Mouse (Mus musculus) hindlimb bud, embryonic 11.5 days (tissue): ENCODE data around the gene Slit3.

Experiments used
- DNase-seq: peaks from one replicate; pipeline ENCODE4 v3.0.0-alpha.2; 2012; ENCODE audit warnings: low read depth, low spot score; ENCODE audit errors: extremely low spot score

The Slit3 gene

DNA sequence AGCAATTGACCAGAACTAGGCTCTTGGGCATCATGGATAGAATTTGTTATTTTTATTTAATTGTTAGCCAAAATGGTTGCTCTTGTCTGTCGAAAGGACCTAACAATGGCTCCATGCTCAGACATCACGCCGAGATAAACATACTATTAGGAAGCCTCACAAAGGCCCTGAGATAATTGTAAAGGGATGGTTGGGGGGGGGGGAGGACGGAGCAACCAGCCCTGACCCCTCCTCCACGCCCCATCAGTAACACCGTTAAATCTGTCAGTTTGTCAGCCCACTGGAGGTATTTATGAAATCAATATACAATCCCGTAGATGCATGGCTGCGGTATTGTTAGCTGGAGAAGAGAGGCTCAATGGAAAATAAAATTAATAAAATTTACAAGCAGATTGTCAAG lies 383.9 kb downstream of the Slit3 start:
- DNase-seq: no peak

DNA sequence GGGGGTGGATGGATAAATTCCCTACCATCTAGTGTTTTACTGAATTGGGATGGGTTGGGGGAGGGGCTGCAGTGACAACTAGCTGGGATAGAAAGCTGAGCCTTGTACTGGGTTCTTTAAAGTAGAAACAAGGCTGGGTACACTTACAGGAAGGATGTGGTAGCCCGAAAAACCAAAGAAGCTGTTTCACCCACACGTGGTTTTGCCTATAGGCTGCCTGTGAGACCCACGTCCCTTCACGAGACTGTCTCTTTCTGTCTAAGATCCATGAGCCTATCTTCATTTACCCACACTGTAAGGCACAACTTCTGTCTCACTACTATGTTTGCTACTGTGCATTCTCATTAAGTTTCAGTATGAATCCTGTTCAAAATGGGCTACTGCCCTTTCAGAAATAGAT lies 384.3 kb downstream of the Slit3 start:
- DNase-seq: no peak

DNA sequence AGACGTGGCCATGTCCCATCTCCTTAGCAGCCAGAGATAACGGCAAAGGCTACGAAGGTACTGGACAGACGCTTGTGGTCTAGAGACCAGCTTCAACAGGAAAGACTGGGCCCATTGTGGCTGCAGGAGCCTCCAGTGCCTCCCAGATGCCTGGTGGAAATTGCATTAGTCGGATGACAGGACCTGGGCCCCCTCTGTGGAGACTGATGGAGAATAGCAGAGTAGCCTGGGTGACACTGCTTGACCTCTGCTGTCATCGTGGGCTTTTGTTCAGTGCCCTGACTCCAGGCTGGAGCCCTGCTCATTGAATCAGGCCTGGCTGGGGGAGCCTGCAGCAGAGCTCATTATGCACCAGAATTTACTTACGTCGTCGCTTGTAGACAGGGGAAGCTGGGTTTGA lies 384.8 kb downstream of the Slit3 start:
- no peak for DNase-seq

DNA sequence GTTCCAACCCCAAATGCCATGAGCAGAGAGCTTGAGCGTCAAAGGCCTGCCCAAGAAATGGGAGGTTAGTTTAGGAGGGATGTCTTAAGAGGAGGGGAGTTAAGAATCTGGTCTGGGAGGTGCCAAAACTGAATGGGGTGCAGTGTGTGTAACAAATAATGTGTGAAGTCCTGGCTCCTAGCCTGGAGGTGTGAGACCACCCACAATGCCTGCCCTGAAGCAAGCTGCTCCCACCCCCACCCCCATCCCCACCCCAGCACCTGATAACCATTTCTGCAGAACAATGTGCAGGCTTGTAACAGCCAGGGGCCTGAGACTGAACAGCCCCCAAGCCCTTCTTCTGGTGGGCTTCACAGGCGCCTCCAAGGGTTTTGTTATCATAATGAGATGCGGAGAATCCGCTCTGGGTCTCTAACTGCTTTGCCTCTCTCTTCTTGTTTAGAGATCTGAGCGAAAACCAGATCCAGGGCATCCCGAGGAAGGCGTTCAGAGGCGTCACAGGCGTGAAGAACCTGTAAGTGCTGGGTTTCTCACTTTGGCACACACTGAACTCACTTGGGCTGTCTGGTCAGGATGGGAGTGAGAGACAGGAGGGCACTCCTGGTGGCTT lies 386.9 kb downstream of the Slit3 start:
- no peak for DNase-seq

DNA sequence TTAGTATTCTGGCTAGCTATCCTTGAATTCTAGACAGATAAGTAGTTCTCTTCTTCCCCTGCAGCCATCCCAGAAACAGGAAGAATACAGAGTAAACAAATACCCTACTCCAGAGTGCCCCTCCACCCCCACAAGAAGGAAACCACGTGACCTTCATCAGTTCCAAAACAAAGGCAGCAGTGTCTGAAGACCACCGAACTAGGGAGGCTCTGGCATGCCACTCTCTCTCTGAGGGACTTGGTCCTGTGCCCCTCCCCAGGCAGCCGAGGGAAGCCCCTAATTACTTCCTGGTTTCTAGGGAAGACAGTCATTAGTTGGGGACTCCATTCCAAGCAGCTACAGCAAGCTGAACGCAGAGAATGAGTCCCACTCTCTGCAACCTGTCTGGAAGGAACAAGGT lies 391.7 kb downstream of the Slit3 start:
- no peak for DNase-seq

DNA sequence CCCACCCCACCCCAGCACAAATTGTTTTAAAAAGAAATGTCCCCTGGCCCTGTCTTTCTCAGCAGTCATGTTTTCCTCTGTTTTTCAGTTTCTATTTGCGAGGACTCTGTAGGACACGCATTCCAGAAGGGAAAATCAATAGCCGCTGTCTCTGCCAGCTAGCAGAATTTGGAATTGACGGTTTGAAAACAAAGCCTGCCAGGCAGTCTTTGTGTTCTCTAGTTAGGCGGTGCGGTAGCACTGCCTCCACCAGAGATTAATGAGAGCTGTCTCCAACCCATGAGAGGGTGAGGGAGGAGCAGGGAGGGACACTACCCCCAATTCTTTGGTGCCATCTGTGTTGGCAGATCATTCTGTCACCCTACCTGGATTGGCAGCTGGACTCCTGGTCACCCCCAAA lies 392.3 kb downstream of the Slit3 start:
- DNase-seq: no peak

DNA sequence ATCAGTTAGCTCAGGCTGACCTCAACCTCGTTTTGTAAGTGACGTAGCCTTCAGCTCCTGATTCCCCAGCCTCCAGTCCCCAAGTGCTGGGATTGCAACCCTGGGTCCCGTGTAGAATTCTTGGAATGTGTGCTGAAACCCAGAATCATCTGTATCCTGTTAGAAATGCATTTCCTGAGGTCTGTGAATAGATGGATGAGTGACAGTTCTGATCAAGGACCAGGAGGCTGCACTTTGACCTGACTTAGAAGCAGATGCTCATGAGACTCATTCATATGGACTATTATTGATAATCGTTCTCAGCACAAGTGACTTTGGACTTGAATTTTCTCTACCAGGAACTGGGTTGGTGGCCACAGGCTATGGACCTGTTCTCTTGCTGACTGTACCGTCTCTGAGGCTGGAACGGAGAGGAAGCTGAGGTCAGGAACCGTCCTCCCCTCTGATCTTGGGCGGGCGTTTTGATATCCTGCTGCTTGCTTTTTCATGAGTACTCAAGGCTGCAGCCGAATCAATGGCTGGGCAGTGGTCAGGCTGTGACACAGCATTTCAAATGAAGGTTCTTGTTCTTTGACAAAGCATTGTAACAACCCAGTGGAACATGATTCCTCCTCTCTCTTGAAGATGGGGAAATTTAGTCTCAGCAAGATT lies 401.9 kb downstream of the Slit3 start:
- DNase-seq: no peak

DNA sequence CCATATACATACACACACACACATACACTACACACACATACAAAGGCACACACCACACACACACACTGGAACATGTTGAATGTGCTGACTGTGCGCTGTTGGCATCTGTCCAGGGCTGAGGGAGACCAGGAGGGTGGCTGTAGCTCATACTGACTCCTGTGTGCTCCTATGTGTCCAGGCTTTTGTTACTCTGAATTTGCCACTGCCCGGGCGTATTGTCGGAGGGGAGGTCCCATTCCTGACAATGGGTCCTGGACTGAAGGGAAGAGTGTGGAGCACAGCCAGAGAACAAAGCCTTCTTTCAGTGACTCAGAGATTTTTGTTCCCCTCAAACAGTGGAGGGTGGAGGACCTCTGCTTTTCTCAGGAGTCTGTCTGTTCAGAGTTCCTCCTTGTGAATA lies 402.7 kb downstream of the Slit3 start:
- DNase-seq: no peak

DNA sequence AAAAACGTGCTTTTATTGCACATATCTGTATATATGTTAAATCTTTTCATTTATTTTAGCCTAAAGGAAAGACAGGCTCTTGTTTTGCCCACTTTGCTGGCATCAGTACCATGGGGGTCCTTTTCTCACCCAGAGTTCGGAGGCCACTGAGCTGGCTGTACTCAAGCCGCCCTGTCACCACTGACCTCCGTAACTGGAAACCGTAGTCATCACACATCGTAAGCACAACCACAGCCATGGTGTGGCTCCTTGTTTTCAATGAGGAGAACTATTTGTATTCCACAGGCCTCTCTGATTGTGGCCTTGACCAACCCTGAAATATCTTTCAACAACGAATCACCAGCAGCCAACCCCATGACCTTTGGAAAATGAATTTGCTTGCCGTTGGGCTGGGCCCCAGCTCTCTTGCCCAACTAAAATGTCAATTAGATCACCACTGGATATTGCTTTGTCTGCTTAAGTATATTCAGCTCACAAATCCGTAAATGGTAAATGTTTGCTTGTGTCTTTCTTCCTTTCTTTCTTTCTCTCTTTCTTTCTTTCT lies 405.3 kb downstream of the Slit3 start:
- no peak for DNase-seq

DNA sequence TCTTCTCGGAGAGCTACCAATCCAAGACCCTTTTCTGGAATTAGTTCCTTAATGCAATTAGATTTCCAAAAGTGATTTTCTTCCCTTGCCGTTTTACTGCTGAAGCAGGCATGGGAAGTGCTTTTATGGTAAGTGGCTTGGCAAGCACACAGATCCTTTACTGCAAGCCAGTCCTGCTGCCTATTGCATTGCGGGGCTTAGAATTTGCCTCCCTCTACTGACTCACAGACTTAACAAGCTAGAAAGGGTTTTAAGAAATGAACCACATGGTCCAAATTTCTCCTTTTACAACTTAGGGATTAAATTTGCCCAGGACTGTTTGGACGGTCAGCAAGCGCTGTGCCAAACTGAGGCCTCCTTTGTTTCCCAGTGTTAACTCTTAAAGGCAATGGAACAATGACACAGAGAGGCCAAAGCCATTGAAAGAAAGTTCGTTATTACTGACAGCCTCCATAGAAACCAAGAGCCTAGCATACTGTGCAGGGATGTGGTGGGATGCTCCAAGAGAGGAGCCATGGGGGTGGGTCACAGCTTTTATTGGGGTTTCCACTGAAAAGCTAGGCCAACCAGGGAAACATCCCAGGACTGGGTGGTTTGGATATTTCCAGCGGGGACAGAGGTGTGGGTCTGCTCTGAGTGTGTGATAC lies 406.9 kb downstream of the Slit3 start:
- DNase-seq: peak; percentile 35

DNA sequence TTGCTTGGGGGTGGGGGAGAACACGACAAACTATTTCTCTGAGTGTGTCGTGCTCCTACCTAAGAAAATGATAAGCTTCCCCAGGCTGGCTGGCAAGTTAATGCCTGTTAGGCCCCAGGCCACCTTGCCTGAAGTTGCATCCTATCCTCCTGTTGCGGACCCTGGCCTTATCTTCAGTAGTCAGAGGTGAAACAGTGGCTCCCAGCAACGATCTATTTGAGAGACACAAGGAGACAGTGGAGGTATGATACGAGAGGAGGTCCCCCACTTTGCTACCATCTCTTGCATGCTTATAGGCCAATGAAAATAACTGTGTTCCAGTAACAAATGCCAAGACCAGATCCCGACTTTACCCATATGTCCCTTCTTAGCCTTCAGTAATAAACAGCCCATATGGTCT lies 414.0 kb downstream of the Slit3 start:
- DNase-seq: no peak

DNA sequence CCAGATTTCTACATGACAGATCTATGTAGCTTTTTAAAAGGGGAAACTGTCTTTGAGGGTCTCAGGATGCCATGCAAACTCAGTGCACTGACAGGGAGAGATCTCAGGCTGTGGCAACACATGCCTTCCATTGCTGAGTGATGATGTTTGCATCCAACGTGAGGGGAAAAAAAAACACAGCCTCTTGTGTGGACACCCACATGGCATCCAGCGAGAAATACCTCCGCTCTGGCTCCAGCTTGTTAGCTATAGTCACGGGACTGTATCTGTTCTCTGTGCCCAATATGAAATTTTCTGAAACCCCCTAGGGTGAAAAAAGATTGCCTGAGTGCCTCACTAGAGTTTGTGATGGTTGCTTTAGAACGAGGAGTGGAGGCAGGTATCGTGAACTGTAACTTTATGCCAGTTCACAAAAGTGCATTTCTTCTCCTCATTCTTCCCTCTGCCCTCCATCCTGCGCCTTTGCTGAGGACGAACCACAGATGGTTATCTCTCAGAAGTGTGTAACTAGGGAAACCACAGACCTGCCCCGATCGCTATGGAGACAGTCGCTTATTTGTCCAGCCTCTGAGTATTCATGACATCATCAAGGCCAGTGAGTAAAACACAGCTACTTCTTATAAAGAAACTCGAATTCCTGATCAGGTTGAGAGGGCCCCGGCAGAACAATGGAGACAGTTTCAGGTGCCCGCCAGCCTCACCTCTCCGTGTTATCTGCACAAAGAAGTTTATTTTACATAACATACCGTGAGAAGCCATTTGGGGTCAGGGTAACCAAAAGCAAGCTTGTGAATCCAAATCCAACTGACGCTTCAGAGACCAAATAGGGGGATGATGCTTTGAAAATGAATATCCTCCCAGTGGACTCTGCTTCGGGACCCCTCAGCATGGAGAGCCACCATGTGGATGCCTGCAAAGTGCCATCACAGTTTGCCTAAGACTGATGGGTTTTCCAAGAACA lies 416.4 kb downstream of the Slit3 start:
- DNase-seq: no peak

DNA sequence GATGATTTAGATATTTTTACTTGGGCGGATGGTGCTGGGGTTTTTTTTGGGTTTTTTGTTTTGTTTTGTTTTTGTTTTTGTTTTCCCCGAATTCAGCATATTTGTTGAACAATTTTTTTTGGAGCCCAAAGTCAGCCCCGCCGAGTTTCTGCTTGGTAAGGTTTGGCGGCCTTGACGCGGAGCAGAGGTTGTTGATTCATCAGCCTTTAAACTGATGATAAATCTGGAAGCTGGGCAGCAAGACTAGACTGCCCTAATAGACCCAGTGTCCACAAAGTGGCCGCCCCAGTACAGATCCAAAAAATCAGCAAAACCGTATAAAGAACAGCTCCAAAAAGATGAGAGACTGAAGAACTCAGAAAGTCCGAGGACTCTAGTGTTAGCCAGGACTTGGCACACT lies 421.7 kb downstream of the Slit3 start:
- DNase-seq: no peak

DNA sequence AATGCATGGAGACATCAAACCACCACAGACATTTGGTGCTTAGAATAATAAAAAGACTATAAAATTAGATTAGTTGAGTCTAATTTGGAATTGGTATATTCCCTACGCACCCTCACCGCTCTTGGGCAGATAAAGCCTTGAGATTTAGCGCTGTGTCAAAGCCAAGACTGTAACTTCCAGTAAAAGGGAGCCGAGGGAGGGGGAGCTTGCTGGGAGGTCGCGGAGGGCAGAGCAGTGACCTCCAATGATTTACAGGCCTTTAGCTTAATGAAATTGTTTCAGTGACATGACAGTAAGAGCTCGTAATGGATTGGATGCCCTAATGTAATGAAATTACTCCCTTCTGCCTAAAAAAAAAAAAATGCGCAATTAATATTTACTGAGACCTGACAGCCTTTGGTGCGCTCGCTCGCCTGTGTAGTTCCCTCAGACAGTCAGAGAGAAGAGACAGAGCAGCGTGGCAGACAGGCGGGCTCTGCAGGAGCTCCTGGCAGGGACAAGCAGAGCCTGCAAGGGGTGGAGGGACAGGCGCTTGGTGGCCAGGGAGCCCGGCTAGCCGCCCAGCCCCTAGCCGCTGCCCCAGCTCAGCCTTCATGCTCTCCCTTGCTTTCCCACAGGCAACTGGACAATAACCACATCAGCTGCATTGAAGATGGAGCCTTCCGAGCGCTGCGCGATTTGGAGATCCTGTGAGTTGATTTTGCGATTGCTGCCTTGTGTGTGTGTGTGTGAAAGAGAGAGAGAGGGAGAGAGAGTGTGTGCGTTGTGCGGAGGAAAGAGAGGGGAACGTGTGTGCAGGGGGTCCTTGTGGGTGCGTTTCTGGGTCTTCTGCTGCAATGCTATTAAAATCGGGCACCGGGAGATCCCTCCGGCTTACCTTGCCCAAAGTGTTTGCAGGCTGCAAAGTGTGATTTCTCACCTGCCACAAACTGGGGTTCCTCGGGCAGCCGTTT lies 423.4 kb downstream of the Slit3 start:
- DNase-seq: no peak

DNA sequence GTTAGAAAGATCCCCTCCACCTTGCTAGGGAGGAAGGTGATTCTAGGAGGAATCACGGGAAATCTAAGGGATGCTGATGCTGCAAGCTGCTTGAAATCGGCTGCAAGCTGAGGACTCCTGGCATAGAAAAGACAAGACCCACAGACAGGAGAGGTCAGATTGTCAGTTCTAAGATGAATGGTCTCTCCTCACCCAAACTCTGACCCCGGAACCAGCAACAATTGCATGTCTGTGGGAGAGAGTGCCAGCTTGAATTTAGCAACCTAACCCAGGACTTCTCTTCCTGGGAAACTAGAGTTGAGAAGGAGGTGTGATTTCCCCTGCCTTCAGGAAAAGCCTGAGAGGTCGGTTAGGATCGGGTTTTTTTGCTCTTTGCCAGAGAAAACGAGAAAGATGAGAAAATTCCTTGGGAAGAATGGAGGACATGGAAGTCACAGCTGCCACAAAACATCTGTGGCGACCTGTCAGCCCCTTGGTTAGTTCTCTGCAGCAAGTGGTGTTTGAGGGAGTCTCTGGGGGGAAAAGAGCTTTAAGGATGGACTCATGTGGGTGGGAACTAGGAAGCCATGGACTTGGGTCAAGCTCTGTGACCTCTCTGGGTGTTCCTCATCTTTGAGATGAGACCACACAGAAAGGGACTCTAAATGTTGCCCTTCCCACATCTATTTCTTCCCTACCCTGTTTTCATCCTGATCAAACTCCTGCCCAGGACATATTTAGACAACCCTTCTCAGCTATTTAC lies 425.2 kb downstream of the Slit3 start:
- no peak for DNase-seq

DNA sequence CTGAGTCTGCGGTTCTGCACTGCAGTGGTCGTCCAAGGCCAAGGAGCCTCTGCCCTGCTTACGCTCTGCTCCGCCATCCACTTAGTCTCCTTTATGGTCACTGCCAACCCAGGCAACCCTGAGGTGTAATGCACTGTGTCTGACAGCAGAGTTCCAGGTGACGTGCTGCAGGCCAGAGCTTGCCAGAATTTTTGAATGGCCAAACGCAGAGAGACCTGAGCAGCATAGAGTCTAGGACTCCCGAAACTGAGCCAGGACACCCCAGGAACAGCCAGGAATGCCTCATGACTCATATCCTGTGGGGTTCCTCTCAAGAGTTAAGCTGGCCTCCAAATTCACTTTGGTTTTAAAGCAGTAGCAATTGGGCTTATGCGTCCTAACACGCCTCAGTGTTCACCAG lies 429.0 kb downstream of the Slit3 start:
- DNase-seq: no peak

DNA sequence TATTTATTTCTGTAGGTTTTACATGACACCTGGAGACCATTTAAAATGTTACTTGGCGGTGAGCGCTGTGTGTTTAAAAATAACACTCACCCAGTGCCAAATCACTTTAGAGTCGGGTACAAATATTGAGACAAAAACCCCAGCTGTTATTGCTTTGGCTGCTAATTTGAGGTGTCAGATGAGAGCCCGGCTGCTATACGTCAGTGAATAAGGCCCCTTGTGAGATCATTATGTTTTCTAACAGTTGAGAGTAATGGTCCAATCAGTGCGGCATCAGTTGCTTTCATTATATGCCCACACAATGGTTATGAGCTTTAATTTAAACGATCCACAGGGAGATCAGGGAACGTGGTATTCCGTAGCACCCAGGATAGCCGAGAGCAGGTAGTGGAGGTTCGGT lies 435.2 kb downstream of the Slit3 start:
- DNase-seq: no peak

DNA sequence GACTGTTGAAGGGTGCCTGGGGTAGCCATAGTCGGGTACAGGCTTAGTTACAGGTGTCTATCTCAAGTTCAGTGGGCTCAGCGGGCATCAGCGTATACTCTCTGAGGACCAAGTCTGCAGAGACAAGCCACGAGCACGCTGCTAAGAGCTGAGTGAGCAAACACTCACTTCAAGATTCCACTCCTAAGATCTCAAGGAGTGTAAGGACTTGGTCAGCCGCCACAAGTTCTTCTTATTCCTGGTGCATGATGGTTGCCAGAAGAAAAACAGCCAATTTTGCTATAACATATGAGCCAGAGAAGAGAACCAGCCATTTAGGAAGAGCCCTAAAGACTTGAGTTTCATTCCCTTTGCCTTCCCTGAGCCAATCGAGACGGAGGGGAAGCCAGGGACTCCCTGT lies 436.5 kb downstream of the Slit3 start:
- no peak for DNase-seq

DNA sequence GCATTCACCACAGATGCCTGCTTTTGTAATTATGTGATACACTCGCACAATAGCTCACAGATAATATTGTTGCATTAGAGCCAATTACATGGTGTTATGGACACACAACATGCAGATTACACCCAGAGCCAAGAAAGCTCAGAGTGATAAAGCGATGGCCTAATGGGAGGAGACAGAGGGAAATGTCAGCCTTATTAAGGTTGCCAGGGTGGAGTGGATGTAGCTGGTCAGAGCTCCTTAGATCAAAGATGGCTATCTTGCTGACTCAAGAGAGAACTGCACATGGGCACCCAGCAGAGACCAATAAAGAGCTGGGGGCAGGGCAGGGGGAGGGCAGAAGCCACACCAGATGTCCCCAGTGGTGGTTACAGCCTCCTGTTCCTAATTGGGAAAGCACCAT lies 437.3 kb downstream of the Slit3 start:
- DNase-seq: no peak
